Mouse (Mus musculus) midbrain, embryonic 12.5 days (tissue): Measurements from ENCODE around the gene Gtpbp1. TPM values are rescaled to one million over a fixed set of nuclear protein-coding genes. Genes with fewer than 3 reads are reported as not detected.

Experiments used
- ATAC-seq: fragments of 200-750 bp; cut with Nextera tagmentation; 2 replicates; pipeline ENCODE4 v1.8.0; 2017; ENCODE audit warnings: low read depth, moderate TSS enrichment, moderate library complexity; ENCODE audit not compliant: low FRiP score
- H3K27ac ChIP-seq: fragments of 300-500 bp; sonication (generic); replicated peaks from 2 replicates; pipeline ENCODE4 v1.5.1; 2016; ENCODE audit warnings: mild to moderate bottlenecking
- H3K27me3 ChIP-seq: fragments of 300-500 bp; sonication (generic); 2 replicates; pipeline ENCODE4 v1.6.1; 2016; ENCODE audit warnings: mild to moderate bottlenecking
- H3K36me3 ChIP-seq: fragments of 300-500 bp; sonication (generic); 2 replicates; pipeline ENCODE4 v1.6.1; 2016
- H3K4me1 ChIP-seq: fragments of 300-500 bp; sonication (generic); 2 replicates; pipeline ENCODE4 v1.6.1; 2016
- H3K4me2 ChIP-seq: fragments of 300-500 bp; sonication (generic); replicated peaks from 2 replicates; pipeline ENCODE4 v1.6.1; 2016; ENCODE audit warnings: mild to moderate bottlenecking, moderate library complexity
- H3K4me3 ChIP-seq: fragments of 300-500 bp; sonication (generic); 2 replicates; pipeline ENCODE4 v1.5.1; 2016; ENCODE audit warnings: mild to moderate bottlenecking
- H3K9ac ChIP-seq: fragments of 300-500 bp; sonication (generic); replicated peaks from 2 replicates; pipeline ENCODE4 v1.6.1; 2016; ENCODE audit warnings: mild to moderate bottlenecking, moderate library complexity
- H3K9me3 ChIP-seq: fragments of 300-500 bp; sonication (generic); 2 replicates; pipeline ENCODE4 v1.6.1; 2016; ENCODE audit warnings: mild to moderate bottlenecking
- WGBS: fragments of 180-500 bp; shearing (Covaris S2); methylation state at CpG from one replicate; pipeline ENCODE4 v1.1.7; 2016; 5-methylcytosine and 5-hydroxymethylcytosine counted together
- polyA plus RNA-seq: library from polyadenylated mRNA; unstranded; fragments of >200 nt; fragmentation: Nextera tagmentation; extraction: Ambion mirVana; gene quantifications from 2 replicates; pipeline ENCODE4 v1.2.1, GENCODE M21; 2016

Gtpbp1 gene
- polyA plus RNA-seq, 1 experiment from 2014 or later = 51.0 TPM

GRCm38 (mm10) chr15:79687175-79687574 lies 3.5 kb upstream of the Gtpbp1 start:
- H3K27me3 ChIP-seq = 0 out of 2 replicates have a peak, but pooled peaks cover 4% of the 10 kb centered on the region
- peak overlapping the region; percentile 89 for H3K4me3 ChIP-seq
- H3K4me1 ChIP-seq = peaks cover 59% of the 10 kb centered on the region
- ATAC-seq = no peak
- H3K9ac ChIP-seq = peak overlapping the region; percentile 84
- H3K36me3 ChIP-seq = no peaks in the 10 kb centered on the region
- H3K27ac ChIP-seq = peak overlapping the region; percentile 93
- under 1% methylated on average over 30 of the region's 33 CpGs for WGBS
- H3K4me2 ChIP-seq = peak overlapping the region; percentile 80
- H3K9me3 ChIP-seq = no peaks in the 10 kb centered on the region

- peak within 1 kb of the TSS; percentile 89 for H3K4me3 ChIP-seq
- ATAC-seq = peak; percentile 59
- H3K36me3 ChIP-seq = no peaks in the 10 kb centered on the region
- H3K4me2 ChIP-seq = peak within 1 kb of the TSS; percentile 80
- H3K27ac ChIP-seq = peak within 1 kb of the TSS; percentile 93
- no peaks in the 10 kb centered on the region for H3K9me3 ChIP-seq
- peaks cover 65% of the 10 kb centered on the region for H3K4me1 ChIP-seq
- H3K9ac ChIP-seq = peak within 1 kb of the TSS; percentile 84
- WGBS = under 1% methylated on average over 72 of the region's 72 CpGs
- 0 out of 2 replicates have a peak, but pooled peaks cover 4% of the 10 kb centered on the region for H3K27me3 ChIP-seq
Observed at GRCm38 (mm10) chr15:79687646-79688267, 2.9 kb upstream of the Gtpbp1 start, which contains the start of gene Josd1. TSS of gene Josd1 (minus strand) at chr15:79687919.

- peaks cover 65% of the 10 kb centered on the region for H3K4me1 ChIP-seq
- WGBS = 7% methylated on average over 8 of the region's 8 CpGs
- peak overlapping the region; percentile 80 for H3K4me2 ChIP-seq
- H3K27ac ChIP-seq = peak overlapping the region; percentile 93
- 0 out of 2 replicates have a peak, but pooled peaks cover 4% of the 10 kb centered on the region for H3K27me3 ChIP-seq
- H3K4me3 ChIP-seq = peak overlapping the region; percentile 89
- no peaks in the 10 kb centered on the region for H3K36me3 ChIP-seq
- H3K9me3 ChIP-seq = no peaks in the 10 kb centered on the region
- peak overlapping the region; percentile 84 for H3K9ac ChIP-seq
- ATAC-seq = no peak
Observed at GRCm38 (mm10) chr15:79688268-79688956, 2.2 kb upstream of the Gtpbp1 start.

- H3K4me1 ChIP-seq = peaks cover 52% of the 10 kb centered on the region
- H3K4me3 ChIP-seq = peak overlapping the region; percentile 94
- peak overlapping the region; percentile 26; the same call in 1 of the 2 replicates for H3K27ac ChIP-seq
- 17% methylated on average over 24 of the region's 24 CpGs for WGBS
- no peak for ATAC-seq
- H3K36me3 ChIP-seq = peaks cover 4% of the 10 kb centered on the region; the same call in 1 of the 2 replicates
- 0 out of 2 replicates have a peak, but pooled peaks cover 4% of the 10 kb centered on the region for H3K27me3 ChIP-seq
- H3K9ac ChIP-seq = no peak overlapping the region
- no peaks in the 10 kb centered on the region for H3K9me3 ChIP-seq
- H3K4me2 ChIP-seq = peak overlapping the region; percentile 57
Observed at GRCm38 (mm10) chr15:79689662-79690425, 801 bp upstream of the Gtpbp1 start.

- H3K4me1 ChIP-seq = peaks cover 39% of the 10 kb centered on the region
- ATAC-seq = peak; percentile 35
Observed at GRCm38 (mm10) chr15:79691023-79691508, 421 bp downstream of the Gtpbp1 start.

GRCm38 (mm10) chr15:79692334-79692733 lies 1.7 kb downstream of the Gtpbp1 start:
- H3K27me3 ChIP-seq = 0 out of 2 replicates have a peak, but pooled peaks cover 4% of the 10 kb centered on the region
- no peak overlapping the region for H3K9ac ChIP-seq
- 77% methylated on average over 5 of the region's 5 CpGs for WGBS
- H3K9me3 ChIP-seq = no peaks in the 10 kb centered on the region
- no peak for ATAC-seq
- H3K4me1 ChIP-seq = peaks cover 42% of the 10 kb centered on the region
- no peak overlapping the region for H3K4me3 ChIP-seq
- no peak overlapping the region for H3K27ac ChIP-seq
- H3K36me3 ChIP-seq = peaks cover 16% of the 10 kb centered on the region
- H3K4me2 ChIP-seq = peak overlapping the region; percentile 98

More at GRCm38 (mm10) chr15:79691023-79691508, 421 bp downstream of the Gtpbp1 start:
- H3K9ac ChIP-seq = peak overlapping the region; percentile 88
- peak overlapping the region; percentile 89 for H3K27ac ChIP-seq
- 0 out of 2 replicates have a peak, but pooled peaks cover 4% of the 10 kb centered on the region for H3K27me3 ChIP-seq
- H3K4me3 ChIP-seq = peak overlapping the region; percentile 94
- 1% methylated on average over 40 of the region's 53 CpGs for WGBS
- peak overlapping the region; percentile 98 for H3K4me2 ChIP-seq
- peaks cover 6% of the 10 kb centered on the region; the same call in 1 of the 2 replicates for H3K36me3 ChIP-seq
- no peaks in the 10 kb centered on the region for H3K9me3 ChIP-seq

- no peak overlapping the region for H3K9ac ChIP-seq
- 91% methylated on average over 11 of the region's 11 CpGs for WGBS
- no peak overlapping the region for H3K4me3 ChIP-seq
- no peak for ATAC-seq
- no peaks in the 10 kb centered on the region for H3K9me3 ChIP-seq
- 0 out of 2 replicates have a peak, but pooled peaks cover 4% of the 10 kb centered on the region for H3K27me3 ChIP-seq
- no peak overlapping the region for H3K27ac ChIP-seq
- H3K4me1 ChIP-seq = peaks cover 38% of the 10 kb centered on the region
- H3K36me3 ChIP-seq = peaks cover 16% of the 10 kb centered on the region
- H3K4me2 ChIP-seq = no peak overlapping the region
Observed at GRCm38 (mm10) chr15:79693740-79694139, 3.1 kb downstream of the Gtpbp1 start.

- Histone ChIP-seq H3K27me3 (no peaks in the 10 kb centered on the region), H3K36me3 (peaks cover 19% of the 10 kb centered on the region), H3K4me3 (no peak overlapping the region), H3K4me2 (no peak overlapping the region), H3K27ac (no peak overlapping the region), H3K9me3 (no peaks in the 10 kb centered on the region), H3K9ac (no peak overlapping the region), H3K4me1 (peaks cover 38% of the 10 kb centered on the region)
- WGBS = 88% methylated on average over 4 of the region's 4 CpGs
- no peak for ATAC-seq
Observed at GRCm38 (mm10) chr15:79694512-79694911, 3.9 kb downstream of the Gtpbp1 start.

GRCm38 (mm10) chr15:79695516-79695915 lies 4.9 kb downstream of the Gtpbp1 start:
- Histone ChIP-seq H3K27me3 (no peaks in the 10 kb centered on the region), H3K36me3 (peaks cover 19% of the 10 kb centered on the region), H3K27ac (no peak overlapping the region), H3K4me3 (no peak overlapping the region), H3K4me1 (peaks cover 31% of the 10 kb centered on the region), H3K9me3 (no peaks in the 10 kb centered on the region), H3K9ac (no peak overlapping the region), H3K4me2 (no peak overlapping the region)
- 75% methylated on average over 3 of the region's 3 CpGs for WGBS
- ATAC-seq = no peak

GRCm38 (mm10) chr15:79696508-79696907 lies 5.9 kb downstream of the Gtpbp1 start:
- H3K4me1 ChIP-seq = peaks cover 29% of the 10 kb centered on the region
- H3K9ac ChIP-seq = no peak overlapping the region
- peaks cover 19% of the 10 kb centered on the region for H3K36me3 ChIP-seq
- no peak overlapping the region for H3K27ac ChIP-seq
- H3K9me3 ChIP-seq = no peaks in the 10 kb centered on the region
- no peak for ATAC-seq
- H3K4me2 ChIP-seq = no peak overlapping the region
- 91% methylated on average over 2 of the region's 2 CpGs for WGBS
- no peak overlapping the region for H3K4me3 ChIP-seq
- H3K27me3 ChIP-seq = no peaks in the 10 kb centered on the region

GRCm38 (mm10) chr15:79697011-79697410 lies 6.4 kb downstream of the Gtpbp1 start:
- no peak overlapping the region for H3K9ac ChIP-seq
- peaks cover 19% of the 10 kb centered on the region for H3K36me3 ChIP-seq
- peaks cover 24% of the 10 kb centered on the region for H3K4me1 ChIP-seq
- H3K27me3 ChIP-seq = no peaks in the 10 kb centered on the region
- no peak overlapping the region; the same call in 1 of the 2 replicates for H3K27ac ChIP-seq
- 90% methylated on average over 6 of the region's 6 CpGs for WGBS
- no peak overlapping the region for H3K4me2 ChIP-seq
- no peak for ATAC-seq
- no peak overlapping the region for H3K4me3 ChIP-seq
- H3K9me3 ChIP-seq = no peaks in the 10 kb centered on the region
